Mouse (Mus musculus) midbrain, embryonic 16.5 days (tissue): ENCODE data around the gene Thsd7a. TPM values are rescaled to one million over a fixed set of nuclear protein-coding genes. Genes with fewer than 3 reads are reported as not detected.

ENCODE experiments used
- ATAC-seq: fragments of 200-750 bp; cut with Nextera tagmentation; 2 replicates; pipeline ENCODE4 v1.8.0; 2017; ENCODE audit warnings: moderate TSS enrichment
- H3K27ac ChIP-seq: fragments of 300-500 bp; sonication (generic); 2 replicates; pipeline ENCODE4 v1.5.1; 2014; ENCODE audit warnings: mild to moderate bottlenecking, low read length, mixed read lengths
- H3K27me3 ChIP-seq: fragments of 300-500 bp; sonication (generic); 2 replicates; pipeline ENCODE4 v1.6.1; 2014; ENCODE audit warnings: low read depth, low read length, mixed read lengths; ENCODE audit not compliant: control insufficient read depth, insufficient read depth
- H3K36me3 ChIP-seq: fragments of 300-500 bp; sonication (generic); 2 replicates; pipeline ENCODE4 v1.6.1; 2014; ENCODE audit warnings: mild to moderate bottlenecking, low read length, moderate library complexity, mixed read lengths; ENCODE audit not compliant: control insufficient read depth, insufficient read depth
- H3K4me1 ChIP-seq: fragments of 300-500 bp; sonication (generic); 2 replicates; pipeline ENCODE4 v1.6.1; 2014; ENCODE audit warnings: mild to moderate bottlenecking, low read length, mixed read lengths; ENCODE audit not compliant: control insufficient read depth, insufficient read depth
- H3K4me2 ChIP-seq: fragments of 300-500 bp; sonication (generic); 2 replicates; pipeline ENCODE4 v1.6.1; 2014; ENCODE audit warnings: mild to moderate bottlenecking, low read length, mixed read lengths
- H3K4me3 ChIP-seq: fragments of 300-500 bp; sonication (generic); 2 replicates; pipeline ENCODE4 v1.5.1; 2014; ENCODE audit warnings: low read depth, mild to moderate bottlenecking, low read length, moderate library complexity, mixed read lengths
- H3K9ac ChIP-seq: fragments of 300-500 bp; sonication (generic); 2 replicates; pipeline ENCODE4 v1.6.1; 2014; ENCODE audit warnings: low read depth, low read length, mixed read lengths
- H3K9me3 ChIP-seq: fragments of 300-500 bp; sonication (generic); replicated peaks from 2 replicates; pipeline ENCODE4 v1.6.1; 2014; ENCODE audit warnings: mild to moderate bottlenecking, low read length, mixed read lengths; ENCODE audit not compliant: control insufficient read depth, poor library complexity, severe bottlenecking
- WGBS: fragments of 180-500 bp; shearing (Covaris S2); extraction: QIAGEN DNeasy Blood & Tissue Kit; methylation state at CpG from one replicate; pipeline ENCODE4 v1.1.7; 2014; 5-methylcytosine and 5-hydroxymethylcytosine counted together
- polyA plus RNA-seq: library from polyadenylated mRNA; unstranded; fragments of >200 nt; fragmentation: Nextera tagmentation; extraction: Ambion mirVana; gene quantifications from 2 replicates; pipeline ENCODE4 v1.2.1, GENCODE M21; 2015

The Thsd7a gene
- polyA plus RNA-seq, 1 experiment from 2014 or later = 28.4 TPM

DNA sequence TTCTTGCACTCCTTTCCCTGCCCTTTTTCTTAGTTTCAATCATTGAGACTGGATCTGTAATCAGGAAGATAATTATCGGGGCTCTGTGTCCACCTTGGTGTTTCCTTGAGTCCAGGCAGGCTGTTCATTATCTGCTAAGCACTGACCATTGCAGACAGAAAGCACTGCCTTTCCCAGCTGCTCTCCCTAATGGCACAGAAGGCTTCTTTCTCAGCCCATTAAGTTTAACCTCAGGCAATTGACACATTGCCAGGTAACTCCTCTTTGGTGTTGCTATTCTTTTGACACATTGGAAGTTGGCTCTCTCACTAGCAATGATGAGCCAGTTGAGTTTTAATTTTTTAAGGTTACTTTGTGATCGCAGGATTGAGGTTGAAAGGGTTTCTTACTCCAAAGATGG, 441.7 kb downstream of the Thsd7a start:
- WGBS = 83% methylated on average over 2 of the region's 2 CpGs

DNA sequence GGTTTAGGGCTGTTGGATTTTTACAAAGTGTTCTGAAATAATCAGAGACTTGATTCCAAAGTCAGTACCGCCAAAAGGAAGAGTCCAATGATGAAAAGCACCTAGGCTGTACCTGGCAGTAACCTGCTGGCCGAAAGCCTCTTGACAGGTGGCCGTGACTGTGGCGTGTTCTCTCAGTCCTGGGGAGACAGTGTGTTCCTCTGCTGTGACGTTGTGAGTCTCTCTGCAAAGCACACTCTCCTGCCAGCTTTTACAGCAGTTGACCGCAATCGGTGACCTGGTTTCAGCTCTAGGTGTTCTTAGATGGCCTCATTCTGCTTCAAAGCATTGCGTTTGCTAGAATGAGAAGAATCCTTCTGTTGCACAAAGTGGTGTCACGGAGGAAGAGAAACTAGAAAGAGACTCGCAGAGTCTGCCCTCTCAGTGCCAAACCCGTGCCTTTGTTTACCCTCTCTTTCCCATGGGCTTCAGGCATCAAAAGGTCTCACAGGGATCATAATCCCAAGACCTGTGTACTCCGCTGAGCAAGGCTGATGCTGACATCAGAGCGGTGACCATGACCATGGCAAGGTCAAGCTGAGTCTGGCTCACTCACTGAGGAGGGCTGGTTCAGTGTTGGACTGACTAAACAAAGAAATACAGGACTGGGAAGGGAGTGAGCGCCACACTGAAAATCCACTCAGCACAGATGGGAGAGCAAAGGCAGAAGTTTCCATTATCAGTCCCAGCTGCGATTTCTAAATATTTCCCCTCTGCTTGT, 486.4 kb downstream of the Thsd7a start:
- Histone ChIP-seq H3K27me3 (no peaks in the 10 kb centered on the region), H3K36me3 (no peaks in the 10 kb centered on the region), H3K27ac (no peak overlapping the region), H3K9ac (no peak overlapping the region), H3K4me1 (peaks cover 18% of the 10 kb centered on the region), H3K9me3 (no peaks in the 10 kb centered on the region), H3K4me3 (no peak overlapping the region), H3K4me2 (no peak overlapping the region)
- WGBS = 82% methylated on average over 15 of the region's 15 CpGs
- ATAC-seq = no peak

More for the DNA sequence above, 441.7 kb downstream of the Thsd7a start:
- Histone ChIP-seq H3K27me3 (no peaks in the 10 kb centered on the region), H3K9ac (no peak overlapping the region), H3K4me1 (no peaks in the 10 kb centered on the region), H3K4me3 (no peak overlapping the region), H3K4me2 (no peak overlapping the region), H3K36me3 (no peaks in the 10 kb centered on the region), H3K27ac (no peak overlapping the region), H3K9me3 (peaks cover 5% of the 10 kb centered on the region)
- ATAC-seq = no peak
